Mouse (Mus musculus) thymus, postnatal 36 days (tissue): ENCODE results near the gene Ces1a.

Experiments used
- DNase-seq, 2 experiments: peaks; one replicate each; pipeline ENCODE4 v3.0.0; 2022; ENCODE audit warnings: mixed read lengths in 2 of 2

Ces1a gene

GRCm38 (mm10) chr8:93048092-93048491 is at the start of gene Ces1a:
Gene Ces1a, minus strand, starts transcription at chr8:93048192.
- DNase-seq = no peak

DNA sequence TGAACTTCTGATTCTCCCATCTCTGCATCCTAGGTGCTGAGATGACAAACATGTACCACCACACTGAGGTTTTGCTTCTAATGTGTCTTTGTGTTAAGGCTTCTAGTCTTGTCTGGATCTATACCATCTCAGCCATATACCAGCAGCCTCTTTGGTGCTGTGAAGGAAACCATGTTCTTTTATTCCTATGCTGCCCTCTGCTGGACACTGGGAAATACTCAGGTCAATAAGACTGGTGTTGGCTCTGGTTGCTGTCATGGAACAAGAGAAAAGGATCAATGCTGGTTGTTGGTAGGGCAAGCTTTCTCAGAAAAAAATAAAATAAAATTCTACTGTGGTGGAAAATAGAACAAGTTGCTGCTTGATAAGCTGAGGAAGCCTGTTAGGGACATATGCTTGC is 47.4 kb upstream of the Ces1a start:
- DNase-seq = no peak

DNA sequence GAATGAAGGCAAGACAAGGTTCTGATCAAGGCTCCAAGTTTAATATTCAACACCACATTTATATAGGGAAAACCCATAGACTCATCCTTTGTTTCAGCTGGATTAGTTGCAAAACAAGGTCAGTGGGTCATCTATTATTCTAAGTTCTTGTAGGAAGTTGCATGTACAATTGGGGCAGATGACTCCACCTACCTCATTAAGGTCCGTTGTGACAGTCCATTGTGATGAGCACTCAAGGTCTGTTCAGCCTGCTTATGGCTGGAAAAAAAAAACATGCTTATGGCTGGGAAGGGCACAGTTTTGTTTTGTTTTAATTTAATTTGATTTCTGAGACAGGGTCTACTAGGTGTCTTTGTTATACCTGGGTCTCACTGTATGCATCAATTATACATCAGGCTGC is 43.3 kb upstream of the Ces1a start:
- DNase-seq = no peak

DNA sequence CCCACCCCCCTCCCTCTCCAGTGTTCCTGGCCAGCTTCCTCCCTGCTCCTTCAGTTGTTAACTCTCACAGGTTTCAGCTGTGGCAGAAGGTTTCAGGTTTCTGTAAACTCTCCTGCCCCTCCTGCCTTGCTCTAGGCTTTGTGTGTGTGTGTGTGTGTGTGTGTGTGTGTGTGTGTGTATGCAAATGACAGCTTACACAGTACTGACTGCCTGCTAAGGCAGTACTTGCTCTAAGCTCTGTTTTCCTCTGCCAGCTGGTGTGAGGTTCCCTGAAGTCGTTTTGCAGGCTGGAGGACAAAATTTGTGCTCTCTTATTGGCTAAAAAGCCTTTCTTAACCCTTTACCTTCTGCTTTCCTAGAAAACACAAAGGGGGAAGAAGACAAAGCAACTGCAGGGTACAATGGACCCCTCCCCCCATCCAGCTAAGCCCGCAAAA is 40.7 kb upstream of the Ces1a start:
- no peak for DNase-seq

DNA sequence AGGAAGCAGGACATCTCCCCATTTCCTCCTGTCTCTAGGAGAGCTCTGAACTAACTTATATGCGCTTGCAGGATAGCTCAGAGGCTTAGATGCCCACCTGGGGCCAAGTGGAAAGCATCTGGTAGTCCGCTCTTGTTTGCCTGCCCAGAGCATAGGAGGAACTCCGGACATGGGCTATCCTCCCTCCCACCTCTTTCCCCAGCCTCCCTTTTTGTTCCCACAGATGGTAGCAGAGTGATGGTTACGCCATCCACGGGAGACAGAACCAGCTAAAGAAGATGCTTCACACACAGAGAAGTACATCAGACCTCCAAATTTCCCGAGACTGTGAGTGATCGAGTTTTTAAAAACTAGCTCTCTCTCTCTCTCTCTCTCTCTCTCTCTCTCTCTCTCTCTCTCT is 40.2 kb upstream of the Ces1a start:
- no peak for DNase-seq

DNA sequence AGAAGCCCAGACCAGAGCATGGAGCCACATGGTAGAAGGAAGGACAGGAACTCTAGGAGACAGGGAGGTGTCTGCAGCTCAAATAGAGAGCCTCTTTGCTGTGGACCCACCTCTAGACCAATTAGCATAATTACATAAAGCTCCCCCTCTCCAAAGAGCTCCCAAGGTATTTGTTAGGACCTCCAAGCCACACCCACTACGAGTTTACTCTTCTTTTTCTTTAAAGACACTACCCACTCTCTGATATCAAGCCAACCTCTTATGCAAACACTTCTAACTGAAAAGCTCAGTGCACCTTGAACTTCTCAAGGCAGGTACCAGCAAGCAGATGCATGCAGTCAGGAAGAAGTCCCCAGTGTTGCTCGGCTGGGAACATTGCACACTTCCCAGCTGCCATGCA is 31.9 kb upstream of the Ces1a start, which contains the start of gene Ces1b:
Gene Ces1b, minus strand, starts transcription at position 131 of the 400 bp plus-strand sequence.
- DNase-seq = no peak

- no peak for DNase-seq
Measured at GRCm38 (mm10) chr8:93075251-93075650, 27.3 kb upstream of the Ces1a start.

GRCm38 (mm10) chr8:93063416-93064117 is 15.6 kb upstream of the Ces1a start:
- DNase-seq = no peak

DNA sequence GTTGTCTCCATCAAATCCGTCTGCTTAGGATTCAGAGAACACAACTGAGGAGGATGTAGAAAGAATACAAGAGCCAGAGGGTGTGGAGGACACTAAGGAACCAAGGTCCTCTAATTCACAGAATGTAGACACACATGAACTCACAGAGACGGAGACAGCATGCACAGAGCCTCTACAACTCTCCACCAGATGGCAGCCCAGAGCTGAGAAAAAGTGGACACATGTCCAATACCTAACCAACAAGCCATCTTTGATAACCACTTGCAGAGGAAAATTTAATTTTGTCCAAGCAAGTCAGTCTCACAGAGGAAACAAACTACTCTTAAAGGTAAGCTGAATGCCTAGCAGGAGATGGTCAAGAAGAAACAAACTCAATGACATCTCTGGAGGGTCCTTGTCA is 11.2 kb upstream of the Ces1a start:
- DNase-seq = no peak

DNA sequence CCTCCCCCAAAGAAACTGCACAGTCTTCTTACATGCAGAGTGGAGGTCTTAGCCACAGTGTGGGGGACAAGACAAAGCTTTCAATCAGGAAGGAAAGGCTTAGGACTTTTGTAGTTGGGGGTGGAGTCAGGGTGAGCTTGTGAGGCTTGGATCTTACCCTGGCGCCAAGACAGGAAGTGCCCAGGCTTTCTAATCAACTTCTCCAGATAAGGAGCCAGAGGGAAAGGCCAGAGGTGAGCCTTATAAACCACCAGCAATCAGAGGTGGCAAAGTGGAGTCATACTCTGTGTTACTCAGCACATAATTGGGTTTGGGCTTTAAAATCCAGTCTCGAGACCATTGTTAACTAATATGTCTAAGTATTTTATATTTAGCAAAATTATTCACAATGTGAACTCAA is 7.2 kb upstream of the Ces1a start:
- DNase-seq = no peak

DNA sequence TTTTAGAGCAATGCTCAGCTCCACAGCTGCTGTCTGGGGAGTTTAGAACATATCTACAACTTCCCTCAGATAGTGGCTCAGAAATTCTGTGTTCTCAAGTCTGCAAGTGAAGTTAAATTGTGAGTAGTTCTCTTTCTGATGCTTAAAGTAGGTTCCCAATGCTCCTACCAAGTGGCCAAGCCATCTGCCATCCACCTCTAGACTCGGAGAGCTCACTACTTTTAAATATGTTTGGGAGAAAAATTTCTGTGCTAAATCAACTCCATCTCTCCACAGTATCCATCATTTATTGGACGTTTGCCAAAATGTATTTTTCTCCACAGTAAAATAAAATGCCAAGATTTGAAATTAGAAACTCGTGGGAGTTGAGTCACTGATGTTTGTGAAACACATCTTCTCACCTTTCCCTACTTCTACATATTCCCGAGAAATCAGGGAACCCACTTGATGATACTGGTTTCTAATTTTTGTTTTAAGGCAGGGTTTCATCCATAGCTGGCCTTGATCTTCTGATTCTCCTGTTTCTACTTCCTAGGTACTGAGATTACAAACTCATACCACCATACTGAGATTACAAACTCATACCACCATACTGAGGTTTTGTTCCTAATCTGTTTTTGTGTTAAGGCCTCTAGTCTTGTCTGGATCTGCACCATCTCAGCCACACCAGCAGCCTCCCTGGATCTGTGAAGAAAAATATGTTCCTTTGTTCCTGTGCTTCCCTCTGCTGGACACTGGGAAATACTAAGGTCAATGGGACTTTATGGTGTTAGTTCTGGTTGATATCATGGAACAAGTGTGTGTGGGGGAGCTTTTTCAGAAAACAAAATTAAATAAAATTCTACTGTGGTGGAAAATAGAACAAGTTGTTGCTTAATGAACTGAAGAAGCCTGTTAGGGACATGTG is 771 bp upstream of the Ces1a start:
- no peak for DNase-seq

GRCm38 (mm10) chr8:93043083-93043482 is 4.9 kb downstream of the Ces1a start:
- DNase-seq = no peak

GRCm38 (mm10) chr8:93040776-93041567 is 7.0 kb downstream of the Ces1a start:
- DNase-seq = no peak

DNA sequence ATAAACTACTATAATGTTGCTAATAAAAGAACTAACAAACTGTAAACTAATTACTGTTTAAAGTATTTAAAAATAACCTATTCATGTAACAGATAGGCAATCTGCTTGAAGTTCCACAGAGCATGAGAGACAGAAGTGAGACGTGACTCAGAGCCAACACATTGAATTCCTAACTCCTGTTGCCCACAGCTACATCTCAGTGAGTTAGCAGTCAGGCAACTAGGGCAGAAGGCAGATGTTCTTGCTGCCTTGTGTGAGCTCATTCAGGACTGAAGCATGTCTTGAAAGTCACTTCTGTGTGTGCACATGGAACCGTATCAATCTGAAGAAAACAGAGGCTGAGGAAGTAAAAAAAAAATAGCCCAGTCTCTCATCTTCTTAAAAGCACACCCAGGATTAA is 7.7 kb downstream of the Ces1a start:
- DNase-seq = no peak

DNA sequence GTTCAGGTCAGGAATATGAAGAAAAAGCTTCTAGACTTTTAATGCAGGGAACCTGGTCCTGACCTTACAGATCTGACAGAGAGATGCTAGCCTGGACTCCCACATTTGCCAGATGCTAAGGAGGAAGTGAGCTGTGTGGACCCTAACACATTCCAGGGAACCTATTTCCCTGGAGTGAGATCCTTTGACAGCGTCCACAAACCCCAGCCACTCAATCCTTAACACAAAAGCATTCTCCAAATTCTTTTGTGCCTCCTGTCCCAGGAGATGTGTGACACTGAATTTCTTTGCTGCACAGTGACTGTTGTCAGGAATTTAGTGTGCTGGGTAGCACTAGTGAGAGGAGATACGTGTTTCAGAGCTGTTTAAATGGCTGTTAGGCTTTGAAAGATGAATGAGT is 9.2 kb downstream of the Ces1a start:
- no peak for DNase-seq

DNA sequence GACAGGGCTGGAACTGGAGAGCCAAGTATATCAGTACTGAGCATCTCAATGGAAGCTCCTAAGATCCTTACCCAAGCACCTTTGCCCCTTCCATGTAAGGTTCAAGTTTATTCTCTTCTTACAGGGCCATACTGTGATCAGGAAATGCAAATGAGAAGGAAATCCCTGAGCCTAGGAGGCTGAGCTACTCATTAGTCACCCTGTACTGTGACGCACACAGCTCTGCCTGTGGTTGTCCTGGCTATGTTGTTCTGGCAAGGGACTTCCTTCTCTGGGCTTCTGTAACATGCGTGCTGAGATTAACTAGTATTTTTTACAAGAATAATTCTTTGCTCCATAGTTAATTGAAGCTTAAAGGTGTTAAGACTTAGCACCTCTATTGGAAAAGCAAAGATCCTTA is 17.3 kb downstream of the Ces1a start:
- DNase-seq = no peak

- DNase-seq = no peak
Measured at GRCm38 (mm10) chr8:93021738-93022137, 26.3 kb downstream of the Ces1a start.

DNA sequence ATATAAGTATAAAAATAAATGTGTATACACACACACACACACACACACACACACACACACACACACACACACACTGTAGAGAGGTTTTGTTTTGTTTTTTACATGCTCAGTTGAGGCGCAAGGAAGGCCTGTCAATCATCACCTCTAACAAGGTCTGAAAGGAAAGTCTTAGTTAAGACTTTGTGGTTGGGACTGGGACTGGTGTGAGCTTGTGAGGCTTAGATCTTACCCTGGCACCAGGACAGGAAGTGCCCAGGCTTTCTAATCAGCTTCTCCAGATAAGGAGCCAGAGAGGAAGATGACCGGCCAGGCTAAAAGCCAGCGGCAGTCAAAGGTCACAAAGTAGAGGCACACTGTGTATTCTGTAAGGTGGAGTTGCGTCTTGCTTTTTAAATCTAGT is 33.7 kb downstream of the Ces1a start:
- no peak for DNase-seq

DNA sequence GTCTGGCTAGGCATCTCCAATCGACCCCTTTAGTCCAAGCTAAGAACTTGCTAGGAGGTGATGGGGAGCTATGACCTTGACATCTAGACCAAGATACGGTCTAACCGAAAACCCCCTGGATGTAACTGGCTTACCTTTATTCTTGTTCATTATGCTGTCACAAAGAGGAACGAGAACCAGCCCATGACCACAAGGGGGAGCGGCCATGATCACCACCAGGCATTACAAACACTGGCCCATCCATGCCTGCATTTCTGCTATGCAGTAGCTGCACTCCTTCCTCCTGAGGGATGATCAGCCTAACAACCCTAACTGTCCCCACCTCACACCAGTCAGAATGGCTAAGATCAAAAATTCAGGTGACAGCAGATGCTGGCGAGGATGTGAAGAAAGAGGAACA is 35.8 kb downstream of the Ces1a start:
- DNase-seq = no peak

- peak; percentile 46 to 60 for DNase-seq
Measured at GRCm38 (mm10) chr8:93011439-93011838, 36.6 kb downstream of the Ces1a start.

DNA sequence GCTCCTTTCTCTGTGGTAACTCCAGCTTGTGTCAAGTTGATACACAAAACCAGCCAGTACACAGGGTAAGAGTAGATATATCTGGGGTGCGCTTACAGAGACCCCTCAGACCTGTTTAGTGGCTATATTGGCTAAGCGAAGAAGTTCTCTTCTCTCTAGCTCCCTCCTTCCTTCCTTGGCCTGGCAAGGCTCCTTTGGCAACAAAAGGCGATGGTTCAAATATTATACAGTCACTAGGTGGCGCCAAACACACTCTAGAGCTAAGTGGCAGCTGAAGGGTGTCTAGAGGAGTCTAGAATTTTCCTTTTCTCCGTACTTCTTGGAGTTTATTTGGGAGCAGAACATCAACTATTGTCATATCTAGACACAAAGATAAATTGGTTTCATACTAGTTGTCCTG is 37.7 kb downstream of the Ces1a start:
- no peak for DNase-seq

DNA sequence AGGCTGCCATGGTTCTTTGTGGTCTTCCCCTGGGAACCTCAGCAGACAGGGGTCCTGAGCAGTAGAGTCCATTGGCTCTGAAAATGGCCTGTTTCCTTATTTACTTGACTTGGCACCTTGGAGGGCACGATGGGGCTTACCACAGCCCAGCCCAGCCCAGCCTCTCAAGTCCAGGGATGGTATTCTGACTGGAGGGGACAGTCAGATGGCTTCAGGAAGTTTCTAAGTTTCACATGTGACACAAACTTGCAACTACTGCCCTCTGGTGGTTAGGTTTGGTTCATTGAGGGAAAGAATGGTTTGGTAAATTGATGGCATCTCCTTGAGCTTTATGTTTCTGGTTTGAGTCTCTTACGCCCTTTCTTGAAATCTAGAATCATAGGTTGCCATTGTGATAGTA is 49.4 kb downstream of the Ces1a start:
- DNase-seq = no peak

- no peak for DNase-seq
Measured at GRCm38 (mm10) chr8:92996840-92997239, 51.2 kb downstream of the Ces1a start.
